Mouse (Mus musculus) hindbrain, embryonic 15.5 days (tissue): Measurements from ENCODE around the gene Gm12117. TPM values are rescaled to one million over a fixed set of nuclear protein-coding genes. Genes with fewer than 3 reads are reported as not detected.

Experiments used
- ATAC-seq: fragments of 200-750 bp; cut with Nextera tagmentation; 2 replicates; pipeline ENCODE4 v1.8.0; 2017; ENCODE audit warnings: low read depth, moderate number of reproducible peaks, moderate TSS enrichment; ENCODE audit not compliant: low FRiP score
- H3K27ac ChIP-seq: fragments of 300-500 bp; sonication (generic); replicated peaks from 2 replicates; pipeline ENCODE4 v1.5.1; 2015; ENCODE audit warnings: mild to moderate bottlenecking, inconsistent platforms
- H3K27me3 ChIP-seq: fragments of 300-500 bp; sonication (generic); 2 replicates; pipeline ENCODE4 v1.6.1; 2015; ENCODE audit warnings: control low read depth, inconsistent platforms
- H3K36me3 ChIP-seq: fragments of 300-500 bp; sonication (generic); 2 replicates; pipeline ENCODE4 v1.6.1; 2015; ENCODE audit warnings: control low read depth, inconsistent platforms
- H3K4me1 ChIP-seq: fragments of 300-500 bp; sonication (generic); replicated peaks from 2 replicates; pipeline ENCODE4 v1.6.1; 2015; ENCODE audit warnings: control low read depth, inconsistent platforms
- H3K4me2 ChIP-seq: fragments of 300-500 bp; sonication (generic); 2 replicates; pipeline ENCODE4 v1.6.1; 2015; ENCODE audit warnings: moderate library complexity, mild to moderate bottlenecking, inconsistent platforms
- H3K4me3 ChIP-seq: fragments of 300-500 bp; sonication (generic); 2 replicates; pipeline ENCODE4 v1.5.1; 2015; ENCODE audit warnings: mild to moderate bottlenecking, inconsistent platforms
- H3K9ac ChIP-seq: fragments of 300-500 bp; sonication (generic); 2 replicates; pipeline ENCODE4 v1.6.1; 2015; ENCODE audit warnings: inconsistent platforms
- H3K9me3 ChIP-seq: fragments of 300-500 bp; sonication (generic); 2 replicates; pipeline ENCODE4 v1.6.1; 2016; ENCODE audit warnings: control low read depth, inconsistent platforms
- WGBS: fragments of 180-500 bp; shearing (Covaris S2); methylation state at CpG from one replicate; pipeline ENCODE4 v1.1.7; 2015; 5-methylcytosine and 5-hydroxymethylcytosine counted together
- polyA plus RNA-seq: library from polyadenylated mRNA; unstranded; fragments of >200 nt; fragmentation: Nextera tagmentation; extraction: Ambion mirVana; gene quantifications from 2 replicates; pipeline ENCODE4 v1.2.1, GENCODE M21; 2015

Gm12117 gene
- polyA plus RNA-seq, 1 experiment from 2014 or later: 0.16 TPM

- H3K9me3 ChIP-seq: no peaks in the 10 kb centered on the region
- no peak for ATAC-seq
Measured at GRCm38 (mm10) chr11:33232056-33232455, 44.5 kb downstream of the Gm12117 start.

GRCm38 (mm10) chr11:33228186-33228585 is 48.4 kb downstream of the Gm12117 start:
- Histone ChIP-seq H3K36me3 (no peaks in the 10 kb centered on the region), H3K4me3 (no peak overlapping the region), H3K27me3 (no peaks in the 10 kb centered on the region), H3K9ac (no peak overlapping the region), H3K4me2 (no peak overlapping the region), H3K4me1 (no peaks in the 10 kb centered on the region), H3K9me3 (no peaks in the 10 kb centered on the region), H3K27ac (no peak overlapping the region)
- 93% methylated on average over 2 of the region's 2 CpGs for WGBS
- no peak for ATAC-seq

More at GRCm38 (mm10) chr11:33232056-33232455, 44.5 kb downstream of the Gm12117 start:
- no peak overlapping the region for H3K9ac ChIP-seq
- H3K4me2 ChIP-seq: no peak overlapping the region
- no peak overlapping the region for H3K4me3 ChIP-seq
- 69% methylated on average over 5 of the region's 5 CpGs for WGBS
- no peaks in the 10 kb centered on the region for H3K36me3 ChIP-seq
- H3K27ac ChIP-seq: no peak overlapping the region
- no peaks in the 10 kb centered on the region for H3K27me3 ChIP-seq
- H3K4me1 ChIP-seq: peaks cover 9% of the 10 kb centered on the region

DNA sequence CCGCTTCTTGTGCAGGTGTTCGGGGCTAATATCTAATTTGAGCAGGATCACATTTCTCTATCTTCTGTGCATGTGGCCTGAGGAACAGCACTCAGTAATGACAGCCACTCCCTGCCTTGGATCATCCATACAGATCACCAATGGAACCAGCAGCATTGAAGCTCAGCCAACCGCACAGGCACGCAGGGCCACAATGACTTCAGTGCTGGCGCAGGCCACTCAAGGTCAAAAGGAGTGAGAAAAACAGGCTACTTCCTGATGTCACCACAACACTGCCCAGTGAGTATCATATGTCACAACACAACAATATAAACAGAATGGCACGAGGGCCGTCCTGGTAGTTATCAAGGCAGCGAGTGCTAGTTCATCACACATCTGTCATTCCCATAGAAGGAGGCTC is 50.0 kb downstream of the Gm12117 start:
- Histone ChIP-seq H3K9me3 (no peaks in the 10 kb centered on the region), H3K27ac (no peak overlapping the region), H3K36me3 (no peaks in the 10 kb centered on the region), H3K4me1 (peaks cover 4% of the 10 kb centered on the region; the same call in 1 of the 2 replicates), H3K4me2 (no peak overlapping the region), H3K9ac (no peak overlapping the region), H3K4me3 (no peak overlapping the region), H3K27me3 (no peaks in the 10 kb centered on the region)
- no peak for ATAC-seq
- 70% methylated on average over 8 of the region's 8 CpGs for WGBS

Other genes starting within 250 kb of the Gm12117 start
- gene Fgf18, start 129.3 kb downstream of the Gm12117 start, polyA plus RNA-seq: 7.1 and 7.4 TPM in 2 replicates
- gene Npm1, start 113.5 kb downstream of the Gm12117 start, polyA plus RNA-seq: 377 and 402 TPM in 2 replicates
- gene Tlx3, start 73.1 kb downstream of the Gm12117 start, polyA plus RNA-seq: 15.0 and 18.1 TPM in 2 replicates
- gene Ranbp17, start 237.0 kb upstream of the Gm12117 start, polyA plus RNA-seq: 7.7 and 7.8 TPM in 2 replicates